Mouse (Mus musculus) heart, adult 18-20 months (tissue): Measurements from ENCODE around the gene Cd300ld4. TPM values are rescaled to one million over a fixed set of nuclear protein-coding genes. Genes with fewer than 3 reads are reported as not detected.
"Not testable (repeated sequence)": the region's sequence is repeated elsewhere in the genome, so short reads cannot be mapped to it uniquely, and the experiment has no call there.

ENCODE experiments used
- DNase-seq, 2 experiments: peaks; one replicate each; pipeline ENCODE4 v3.0.0; 2021 to 2022; ENCODE audit warnings: mixed read lengths in 1 of 2
- long read RNA-seq, 2 experiments: library from polyadenylated mRNA; stranded (forward); transcript quantifications; one replicate each; pipeline ENCODE4 v2.0.0; 2021
- total RNA-seq, 2 experiments: library from RNA; stranded (reverse); gene quantifications; 2 replicates each; pipeline ENCODE4 v1.2.3; 2021

The Cd300ld4 gene
- under 1 TPM in 1 of 2 experiments, not detected in 1; 0.80 TPM for total RNA-seq
- long read RNA-seq, experiment 1: 0 reads
- long read RNA-seq, experiment 2, partial matches to known transcripts: 1 of 1 reads
- long read RNA-seq, experiment 2, other reads (novel, unspliced or antisense): 0 of 1 reads

GRCm38 (mm10) chr11:115026912-115027311, at the start of gene Cd300ld4:
Cd300ld4 (minus strand) TSS chr11:115027012.
- DNase-seq: not testable (repeated sequence)

GRCm38 (mm10) chr11:115075859-115076258, 49.0 kb upstream of the Cd300ld4 start:
- no peak for DNase-seq

GRCm38 (mm10) chr11:115075407-115075806, 48.6 kb upstream of the Cd300ld4 start:
- DNase-seq: no peak

- DNase-seq: no peak
Observed at GRCm38 (mm10) chr11:115073002-115073401, 46.2 kb upstream of the Cd300ld4 start.

GRCm38 (mm10) chr11:115071631-115072294, 45.0 kb upstream of the Cd300ld4 start:
- peak; percentile 63 to 82 for DNase-seq

GRCm38 (mm10) chr11:115071015-115071551, 44.3 kb upstream of the Cd300ld4 start:
- no peak for DNase-seq

- DNase-seq: peak in 1 of 2 experiments; percentile 47
Observed at GRCm38 (mm10) chr11:115066768-115067167, 40.0 kb upstream of the Cd300ld4 start.

- no peak for DNase-seq
Observed at GRCm38 (mm10) chr11:115062077-115062476, 35.3 kb upstream of the Cd300ld4 start, which contains the start of gene Cd300e. Cd300e (minus strand) TSS chr11:115062177.

- no peak for DNase-seq
Observed at GRCm38 (mm10) chr11:115059797-115060196, 33.0 kb upstream of the Cd300ld4 start.

GRCm38 (mm10) chr11:115058701-115059100, 31.9 kb upstream of the Cd300ld4 start:
- no peak for DNase-seq

- no peak for DNase-seq
Observed at GRCm38 (mm10) chr11:115054537-115054936, 27.7 kb upstream of the Cd300ld4 start.

- no peak for DNase-seq
Observed at GRCm38 (mm10) chr11:115052991-115053390, 26.2 kb upstream of the Cd300ld4 start.

- DNase-seq: peak in 1 of 2 experiments; percentile 35
Observed at GRCm38 (mm10) chr11:115052206-115052605, 25.4 kb upstream of the Cd300ld4 start.

- DNase-seq: no peak
Observed at GRCm38 (mm10) chr11:115049282-115049895, 22.6 kb upstream of the Cd300ld4 start.

GRCm38 (mm10) chr11:115048259-115048658, 21.4 kb upstream of the Cd300ld4 start, which contains the start of gene Cd300ld3:
Cd300ld3 (minus strand) TSS chr11:115048409.
- peak in 1 of 2 experiments; percentile 30 for DNase-seq

- DNase-seq: not testable (repeated sequence)
Observed at GRCm38 (mm10) chr11:115037669-115038068, 10.9 kb upstream of the Cd300ld4 start, which contains the start of gene Cd300ld5. Cd300ld5 (minus strand) TSS chr11:115037769.

GRCm38 (mm10) chr11:115016093-115016492, 10.7 kb downstream of the Cd300ld4 start, which contains the start of gene Cd300ld2:
Cd300ld2 (minus strand) TSS chr11:115016193.
- DNase-seq: not testable (repeated sequence)

GRCm38 (mm10) chr11:115004070-115004469, 22.7 kb downstream of the Cd300ld4 start:
- peak; percentile 16 to 43 for DNase-seq

GRCm38 (mm10) chr11:115001474-115002040, 25.3 kb downstream of the Cd300ld4 start, which contains the start of gene Cd300c2:
Cd300c2 (minus strand) TSS chr11:115001880.
- DNase-seq: peak; percentile 14 to 26

- DNase-seq: peak in 1 of 2 experiments; percentile 10
Observed at GRCm38 (mm10) chr11:114989793-114990192, 37.0 kb downstream of the Cd300ld4 start, which contains the start of gene Cd300ld. Cd300ld (minus strand) TSS chr11:114989922.

GRCm38 (mm10) chr11:114981866-114982265, 44.9 kb downstream of the Cd300ld4 start:
- DNase-seq: peak in 1 of 2 experiments; percentile 25

- no peak for DNase-seq
Observed at GRCm38 (mm10) chr11:114972726-114973125, 54.1 kb downstream of the Cd300ld4 start.
